Mouse (Mus musculus) heart, embryonic 11.5 days (tissue): ENCODE measurements around the gene Neurl1a. TPM values are rescaled to one million over a fixed set of nuclear protein-coding genes. Genes with fewer than 3 reads are reported as not detected.

Experiments used
- ATAC-seq: fragments of 200-750 bp; cut with Nextera tagmentation; replicated peaks from 2 replicates; pipeline ENCODE4 v1.8.0; 2017; ENCODE audit warnings: moderate library complexity; ENCODE audit not compliant: insufficient number of reproducible peaks, low FRiP score, low TSS enrichment
- H3K27ac ChIP-seq: fragments of 300-500 bp; sonication (generic); 2 replicates; pipeline ENCODE4 v1.5.1; 2014; ENCODE audit warnings: mild to moderate bottlenecking, low read depth, low read length
- H3K27me3 ChIP-seq: fragments of 300-500 bp; sonication (generic); 2 replicates; pipeline ENCODE4 v1.6.1; 2014; ENCODE audit warnings: mild to moderate bottlenecking, low read length, mixed read lengths; ENCODE audit not compliant: control insufficient read depth, insufficient read depth
- H3K36me3 ChIP-seq: fragments of 300-500 bp; sonication (generic); 2 replicates; pipeline ENCODE4 v1.6.1; 2014; ENCODE audit warnings: mild to moderate bottlenecking, low read length, moderate library complexity, mixed read lengths; ENCODE audit not compliant: control insufficient read depth, insufficient read depth
- H3K4me1 ChIP-seq: fragments of 300-500 bp; sonication (generic); 2 replicates; pipeline ENCODE4 v1.6.1; 2014; ENCODE audit warnings: low read length; ENCODE audit not compliant: control insufficient read depth, insufficient read depth
- H3K4me2 ChIP-seq: fragments of 300-500 bp; sonication (generic); 2 replicates; pipeline ENCODE4 v1.6.1; 2014; ENCODE audit warnings: mild to moderate bottlenecking, moderate library complexity
- H3K4me3 ChIP-seq: fragments of 300-500 bp; sonication (generic); 2 replicates; pipeline ENCODE4 v1.5.1; 2014; ENCODE audit warnings: low read depth, low read length
- H3K9ac ChIP-seq: fragments of 300-500 bp; sonication (generic); 2 replicates; pipeline ENCODE4 v1.6.1; 2014; ENCODE audit warnings: mild to moderate bottlenecking, low read depth, low read length, moderate library complexity
- H3K9me3 ChIP-seq: fragments of 300-500 bp; sonication (generic); replicated peaks from 2 replicates; pipeline ENCODE4 v1.6.1; 2016; ENCODE audit warnings: low read length; ENCODE audit not compliant: control insufficient read depth
- WGBS: fragments of 180-500 bp; shearing (Covaris S2); extraction: QIAGEN DNeasy Blood & Tissue Kit; methylation state at CpG from one replicate; pipeline ENCODE4 v1.1.7; 2014; ENCODE audit not compliant: insufficient replicate concordance; 5-methylcytosine and 5-hydroxymethylcytosine counted together
- polyA plus RNA-seq: library from polyadenylated mRNA; unstranded; fragments of >200 nt; fragmentation: Nextera tagmentation; extraction: Ambion mirVana; gene quantifications from 2 replicates; pipeline ENCODE4 v1.2.1, GENCODE M21; 2014

Neurl1a gene
- polyA plus RNA-seq, 1 experiment from 2014 or later = 3.2 TPM

GRCm38 (mm10) chr19:47280894-47281293, 102.3 kb downstream of the Neurl1a start:
- H3K27ac ChIP-seq = peak overlapping the region; percentile 57
- H3K36me3 ChIP-seq = peaks cover 47% of the 10 kb centered on the region
- H3K9ac ChIP-seq = peak overlapping the region; percentile 52; the same call in 1 of the 2 replicates
- WGBS = 77% methylated on average over 9 of the region's 9 CpGs
- H3K4me2 ChIP-seq = no peak overlapping the region
- no peak overlapping the region for H3K4me3 ChIP-seq
- H3K9me3 ChIP-seq = 0 out of 2 replicates have a peak, but pooled peaks cover 3% of the 10 kb centered on the region
- H3K27me3 ChIP-seq = no peaks in the 10 kb centered on the region
- ATAC-seq = no peak
- H3K4me1 ChIP-seq = peaks cover 29% of the 10 kb centered on the region

DNA sequence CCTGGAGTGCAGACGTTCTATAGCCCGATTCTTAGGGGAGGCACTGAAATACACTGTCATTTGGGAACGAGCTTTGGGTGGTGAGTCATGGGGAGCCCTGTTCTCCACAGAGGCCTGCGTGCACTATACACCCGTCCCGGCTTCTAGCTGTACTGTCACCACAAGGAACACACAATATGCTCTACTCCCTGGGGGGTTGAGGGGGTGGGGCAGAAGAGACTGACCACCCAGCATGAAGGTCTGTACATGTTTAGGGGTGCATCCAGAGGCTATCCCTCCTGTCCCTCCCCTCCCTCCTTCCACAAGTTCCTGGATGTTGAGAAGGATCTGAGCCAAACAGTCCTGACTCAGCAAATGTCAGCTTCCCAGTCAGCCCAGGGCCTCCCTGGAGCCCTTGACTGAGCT, 103.4 kb downstream of the Neurl1a start:
- Histone ChIP-seq H3K9me3 (no peaks in the 10 kb centered on the region), H3K9ac (no peak overlapping the region), H3K27me3 (no peaks in the 10 kb centered on the region), H3K36me3 (peaks cover 47% of the 10 kb centered on the region), H3K4me2 (no peak overlapping the region), H3K4me3 (no peak overlapping the region), H3K4me1 (peaks cover 29% of the 10 kb centered on the region), H3K27ac (no peak overlapping the region)
- 86% methylated on average over 6 of the region's 6 CpGs for WGBS
- ATAC-seq = no peak

GRCm38 (mm10) chr19:47282688-47283215, 104.1 kb downstream of the Neurl1a start:
- H3K4me2 ChIP-seq = no peak overlapping the region
- H3K4me1 ChIP-seq = peaks cover 29% of the 10 kb centered on the region
- ATAC-seq = no peak
- H3K9me3 ChIP-seq = no peaks in the 10 kb centered on the region
- H3K27ac ChIP-seq = no peak overlapping the region
- 93% methylated on average over 17 of the region's 17 CpGs for WGBS
- no peaks in the 10 kb centered on the region for H3K27me3 ChIP-seq
- H3K36me3 ChIP-seq = peaks cover 42% of the 10 kb centered on the region
- H3K4me3 ChIP-seq = no peak overlapping the region
- H3K9ac ChIP-seq = no peak overlapping the region

GRCm38 (mm10) chr19:47285581-47285980, 107.0 kb downstream of the Neurl1a start:
- no peak overlapping the region for H3K27ac ChIP-seq
- H3K36me3 ChIP-seq = peaks cover 36% of the 10 kb centered on the region
- no peak overlapping the region for H3K9ac ChIP-seq
- no peak overlapping the region for H3K4me3 ChIP-seq
- no peak for ATAC-seq
- no peak overlapping the region for H3K4me2 ChIP-seq
- peaks cover 14% of the 10 kb centered on the region for H3K4me1 ChIP-seq
- H3K27me3 ChIP-seq = no peaks in the 10 kb centered on the region
- no peaks in the 10 kb centered on the region for H3K9me3 ChIP-seq
- 81% methylated on average over 6 of the region's 6 CpGs for WGBS

DNA sequence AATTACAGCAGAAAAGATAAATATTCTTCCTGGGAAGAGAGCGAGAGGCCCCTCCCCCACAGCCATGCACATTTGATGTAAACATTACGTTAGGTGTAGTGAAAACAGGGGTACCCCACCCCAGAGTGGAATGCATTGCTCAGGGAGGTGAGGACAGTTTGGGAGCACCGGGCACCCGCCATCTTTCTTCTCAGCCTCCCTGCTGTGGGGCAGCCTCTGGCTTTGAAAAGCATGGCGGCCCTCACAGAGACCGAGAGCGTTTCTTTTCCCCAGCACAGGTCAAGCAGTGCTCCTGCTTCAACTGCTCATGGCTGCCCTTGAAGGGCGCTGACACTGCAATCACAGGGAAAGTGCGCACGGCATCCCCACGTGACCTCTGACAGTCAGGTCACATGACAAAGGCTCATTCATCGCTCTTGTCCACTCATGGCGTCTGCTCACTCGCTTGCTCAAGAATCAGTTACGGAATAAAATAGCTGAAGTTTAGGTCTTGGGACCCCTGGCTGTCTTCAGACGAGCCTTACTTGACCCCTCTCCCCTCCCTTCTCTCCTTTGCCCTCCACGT, 108.3 kb downstream of the Neurl1a start:
- WGBS = 79% methylated on average over 17 of the region's 17 CpGs
- H3K4me1 ChIP-seq = peaks cover 13% of the 10 kb centered on the region
- H3K9ac ChIP-seq = no peak overlapping the region
- no peak overlapping the region for H3K4me2 ChIP-seq
- no peak overlapping the region for H3K27ac ChIP-seq
- no peak overlapping the region for H3K4me3 ChIP-seq
- H3K27me3 ChIP-seq = no peaks in the 10 kb centered on the region
- H3K36me3 ChIP-seq = peaks cover 33% of the 10 kb centered on the region
- no peaks in the 10 kb centered on the region for H3K9me3 ChIP-seq
- ATAC-seq = no peak

- Histone ChIP-seq H3K4me1 (peaks cover 41% of the 10 kb centered on the region), H3K27ac (0 out of 2 replicates have a peak overlapping the region, but pooled peaks have one; percentile 54), H3K36me3 (peaks cover 6% of the 10 kb centered on the region)
Measured at GRCm38 (mm10) chr19:47291307-47292080, 112.9 kb downstream of the Neurl1a start.

DNA sequence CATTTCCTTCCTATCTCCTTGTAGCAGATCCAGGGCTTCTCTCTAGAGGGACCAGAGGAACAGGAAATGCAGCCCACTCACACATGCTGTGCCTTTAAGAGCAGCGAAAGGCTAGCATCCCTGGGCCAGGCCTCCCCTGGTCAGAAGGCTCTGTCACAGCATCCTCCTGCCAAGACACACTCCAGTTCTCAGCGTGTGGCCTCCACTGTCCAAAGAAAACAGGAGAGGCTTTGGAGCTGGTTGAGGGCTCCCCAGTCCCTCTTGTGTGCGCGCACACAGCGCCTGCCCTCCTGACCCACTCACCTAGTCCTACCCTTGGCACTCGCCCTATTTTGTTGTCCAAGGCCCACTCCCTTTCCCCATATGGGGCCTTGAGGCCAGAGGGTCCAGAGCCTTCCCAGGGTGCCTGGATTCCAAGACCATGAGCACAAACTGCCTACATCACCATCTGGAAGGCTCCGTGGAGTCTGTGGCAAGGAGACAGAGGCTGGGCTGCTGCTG, 113.9 kb downstream of the Neurl1a start:
- ATAC-seq = no peak
- no peaks in the 10 kb centered on the region for H3K9me3 ChIP-seq
- H3K27ac ChIP-seq = peak overlapping the region; percentile 54; the same call in 1 of the 2 replicates
- peaks cover 42% of the 10 kb centered on the region for H3K4me1 ChIP-seq
- no peak overlapping the region for H3K9ac ChIP-seq
- peaks cover 5% of the 10 kb centered on the region for H3K36me3 ChIP-seq
- H3K4me2 ChIP-seq = no peak overlapping the region
- WGBS = 62% methylated on average over 7 of the region's 7 CpGs
- H3K4me3 ChIP-seq = no peak overlapping the region
- H3K27me3 ChIP-seq = no peaks in the 10 kb centered on the region

More at GRCm38 (mm10) chr19:47291307-47292080, 112.9 kb downstream of the Neurl1a start:
- Histone ChIP-seq H3K9me3 (no peaks in the 10 kb centered on the region), H3K4me2 (no peak overlapping the region), H3K9ac (no peak overlapping the region), H3K27me3 (no peaks in the 10 kb centered on the region), H3K4me3 (no peak overlapping the region)
- 59% methylated on average over 7 of the region's 7 CpGs for WGBS
- peak; percentile 12; the same call in 1 of the 2 replicates for ATAC-seq

GRCm38 (mm10) chr19:47298100-47298499, 119.5 kb downstream of the Neurl1a start:
- H3K27me3 ChIP-seq = no peaks in the 10 kb centered on the region
- peaks cover 56% of the 10 kb centered on the region for H3K4me1 ChIP-seq
- H3K36me3 ChIP-seq = peaks cover 4% of the 10 kb centered on the region
- WGBS = 80% methylated on average over 11 of the region's 11 CpGs
- no peak overlapping the region for H3K27ac ChIP-seq
- no peak overlapping the region for H3K4me2 ChIP-seq
- no peak overlapping the region for H3K4me3 ChIP-seq
- no peak overlapping the region for H3K9ac ChIP-seq
- ATAC-seq = no peak
- no peaks in the 10 kb centered on the region for H3K9me3 ChIP-seq
